Mouse (Mus musculus) ES-Bruce4 (cell line): ENCODE measurements around the gene Vsir. TPM values are rescaled to one million over a fixed set of nuclear protein-coding genes. Genes with fewer than 3 reads are reported as not detected.

Experiments used
- H3K27ac ChIP-seq: 2 replicates; pipeline ENCODE4 v1.5.1; 2012; ENCODE audit warnings: low read length, inconsistent platforms; ENCODE audit not compliant: insufficient read depth
- H3K27me3 ChIP-seq: 2 replicates; pipeline ENCODE4 v1.6.1; 2012; ENCODE audit warnings: mild to moderate bottlenecking, low read length, inconsistent platforms; ENCODE audit not compliant: control insufficient read depth, poor library complexity, insufficient read depth, severe bottlenecking
- H3K36me3 ChIP-seq: 2 replicates; pipeline ENCODE4 v1.6.1; 2012; ENCODE audit warnings: inconsistent platforms, mild to moderate bottlenecking, low read length, moderate library complexity; ENCODE audit not compliant: control insufficient read depth, poor library complexity, insufficient read depth, severe bottlenecking
- H3K4me1 ChIP-seq: one replicate; pipeline ENCODE4 v1.8.1; 2011; ENCODE audit warnings: low read length; ENCODE audit not compliant: control insufficient read depth, insufficient read depth
- H3K4me3 ChIP-seq: 2 replicates; pipeline ENCODE4 v1.5.1; 2011; ENCODE audit warnings: low read depth, mild to moderate bottlenecking, low read length
- H3K9ac ChIP-seq: 2 replicates; pipeline ENCODE4 v1.6.1; 2012; ENCODE audit warnings: low read depth, mild to moderate bottlenecking, inconsistent platforms; ENCODE audit not compliant: poor library complexity, severe bottlenecking
- H3K9me3 ChIP-seq: replicated peaks from 2 replicates; pipeline ENCODE4 v1.6.1; 2012; ENCODE audit warnings: mild to moderate bottlenecking, low read length, inconsistent platforms; ENCODE audit not compliant: control insufficient read depth, poor library complexity, insufficient read depth, severe bottlenecking
- CTCF ChIP-seq: IDR thresholded peaks from one replicate; pipeline ENCODE4 v1.8.1; 2011; ENCODE audit warnings: low read depth, low read length
- EP300 ChIP-seq: IDR thresholded peaks from 2 replicates; pipeline ENCODE4 v1.6.1; 2011; ENCODE audit warnings: low read depth, low read length; ENCODE audit not compliant: insufficient read depth
- POLR2A ChIP-seq: IDR thresholded peaks from one replicate; pipeline ENCODE4 v1.8.1; 2011; ENCODE audit warnings: low read length; ENCODE audit not compliant: insufficient read depth
- polyA plus RNA-seq: library from polyadenylated mRNA; stranded (reverse); fragments of >200 nt; gene quantifications from 2 replicates; pipeline ENCODE4 v1.2.4, GENCODE M21; 2011; ENCODE audit warnings: low read depth; ENCODE audit not compliant: missing spikeins, insufficient read depth, insufficient read length

The Vsir gene
- polyA plus RNA-seq, 1 experiment = 4.5 TPM

GRCm38 (mm10) chr10:60346056-60346455 lies 595 bp upstream of the Vsir start:
- H3K4me3 ChIP-seq = peak overlapping the region; percentile 52; the same call in 1 of the 2 replicates
- TF ChIP-seq CTCF = no peak
- TF ChIP-seq POLR2A = no peak
- no peak for TF ChIP-seq EP300
- peaks cover 10% of the 10 kb centered on the region for H3K4me1 ChIP-seq
- H3K27ac ChIP-seq = no peak overlapping the region
- H3K9ac ChIP-seq = no peak overlapping the region
- no peaks in the 10 kb centered on the region for H3K9me3 ChIP-seq
- H3K27me3 ChIP-seq = no peaks in the 10 kb centered on the region
- no peaks in the 10 kb centered on the region for H3K36me3 ChIP-seq

DNA sequence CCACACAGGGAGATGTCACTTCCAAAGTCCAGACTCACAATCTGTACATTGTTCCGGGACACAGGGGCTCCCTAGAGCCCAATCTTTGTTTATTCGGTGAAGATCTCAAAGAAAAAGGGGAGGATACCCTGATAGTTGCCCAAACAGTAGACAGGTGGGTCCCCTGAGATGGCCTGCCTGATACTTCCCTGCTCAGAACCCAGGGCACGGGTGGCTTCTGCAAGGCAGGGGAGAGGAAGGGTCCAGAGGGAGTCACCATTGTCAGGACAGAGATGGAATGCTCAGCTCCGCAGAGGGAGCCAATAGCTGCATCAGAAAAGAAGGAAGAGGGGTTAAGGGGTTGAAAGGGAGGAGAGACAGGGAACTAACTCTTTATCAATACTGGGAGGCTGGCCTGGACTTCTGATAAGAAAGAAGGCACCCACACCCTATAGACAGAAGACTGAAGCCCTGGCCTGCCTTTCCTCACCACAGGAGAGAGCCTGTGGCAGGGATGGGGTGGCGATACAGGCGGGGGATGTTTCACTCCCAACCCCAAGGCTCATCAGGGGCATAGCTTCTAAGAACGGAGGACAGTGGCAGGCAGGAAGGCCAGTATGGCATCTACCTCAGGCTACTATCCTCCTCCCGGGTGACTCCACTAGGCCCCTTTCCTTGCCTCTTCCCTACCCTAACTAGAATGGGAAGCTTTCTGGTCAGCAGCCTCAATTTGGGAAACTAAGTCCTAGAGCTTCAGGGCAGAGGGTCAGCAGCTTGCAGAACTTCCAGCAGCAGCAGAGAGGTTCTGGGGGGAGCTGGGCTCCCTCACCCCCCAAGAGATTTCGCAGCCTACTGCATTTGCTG lies 1.3 kb downstream of the Vsir start:
- Histone ChIP-seq H3K9ac (no peak overlapping the region), H3K27ac (no peak overlapping the region), H3K9me3 (no peaks in the 10 kb centered on the region), H3K27me3 (no peaks in the 10 kb centered on the region), H3K4me3 (no peak overlapping the region), H3K36me3 (no peaks in the 10 kb centered on the region), H3K4me1 (peaks cover 10% of the 10 kb centered on the region)
- no peak for TF ChIP-seq EP300
- TF ChIP-seq POLR2A = no peak
- TF ChIP-seq CTCF = no peak

- H3K27me3 ChIP-seq = no peaks in the 10 kb centered on the region
- H3K9ac ChIP-seq = no peak overlapping the region
- H3K4me1 ChIP-seq = peaks cover 12% of the 10 kb centered on the region
- H3K36me3 ChIP-seq = no peaks in the 10 kb centered on the region
- no peak overlapping the region for H3K27ac ChIP-seq
- TF ChIP-seq CTCF (no peak), EP300 (0 out of 2 replicates have a peak, but pooled peaks have one; percentile 50), POLR2A (no peak)
- H3K9me3 ChIP-seq = no peaks in the 10 kb centered on the region
- H3K4me3 ChIP-seq = no peak overlapping the region
Measured at GRCm38 (mm10) chr10:60349056-60349455, 2.4 kb downstream of the Vsir start.

- Histone ChIP-seq H3K9ac (no peak overlapping the region), H3K27ac (no peak overlapping the region)
Measured at GRCm38 (mm10) chr10:60349644-60350043, 3.0 kb downstream of the Vsir start.

DNA sequence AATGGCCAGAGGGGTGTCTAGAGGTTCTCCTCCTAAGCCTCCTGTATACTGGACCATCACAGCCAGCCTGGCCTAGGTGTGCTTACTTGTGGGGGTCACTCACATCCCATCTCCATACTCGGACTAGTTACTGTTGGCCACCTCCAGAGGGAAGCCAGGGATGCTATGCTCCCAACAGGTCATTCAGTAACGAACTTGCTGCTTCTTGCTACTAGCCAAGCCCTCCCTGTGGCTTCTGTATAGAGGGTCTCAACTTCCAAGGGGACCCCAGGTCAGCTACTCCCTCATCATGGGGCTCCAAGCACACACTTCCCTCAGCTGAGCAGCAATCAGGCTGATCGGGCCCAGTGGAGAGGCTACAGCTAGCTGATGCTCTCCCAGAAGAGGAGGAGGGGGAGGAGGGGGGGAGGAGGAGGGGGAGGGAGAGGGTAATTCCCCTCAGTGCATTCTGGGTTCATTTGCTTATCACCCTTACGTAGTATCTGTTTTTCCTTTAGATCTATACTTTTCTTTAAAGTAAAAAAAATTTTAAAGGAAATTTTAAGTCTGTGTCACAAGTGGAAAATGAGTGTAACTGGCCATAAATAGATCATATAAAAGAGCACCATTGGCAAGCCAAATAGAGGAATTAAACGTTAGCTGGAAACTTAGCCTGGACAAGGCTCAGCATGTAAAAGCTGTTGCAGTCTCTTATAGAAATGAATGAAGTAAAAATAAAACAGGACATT lies 3.6 kb downstream of the Vsir start:
- H3K4me1 ChIP-seq = peaks cover 12% of the 10 kb centered on the region
- no peak overlapping the region for H3K9ac ChIP-seq
- no peaks in the 10 kb centered on the region for H3K9me3 ChIP-seq
- no peak overlapping the region for H3K4me3 ChIP-seq
- H3K27me3 ChIP-seq = no peaks in the 10 kb centered on the region
- H3K36me3 ChIP-seq = no peaks in the 10 kb centered on the region
- H3K27ac ChIP-seq = no peak overlapping the region
- TF ChIP-seq POLR2A (no peak), EP300 (no peak), CTCF (no peak)

More at GRCm38 (mm10) chr10:60349644-60350043, 3.0 kb downstream of the Vsir start:
- H3K4me3 ChIP-seq = no peak overlapping the region
- no peaks in the 10 kb centered on the region for H3K9me3 ChIP-seq
- TF ChIP-seq CTCF (no peak), EP300 (no peak), POLR2A (no peak)
- H3K4me1 ChIP-seq = peaks cover 12% of the 10 kb centered on the region
- H3K27me3 ChIP-seq = no peaks in the 10 kb centered on the region
- H3K36me3 ChIP-seq = no peaks in the 10 kb centered on the region

GRCm38 (mm10) chr10:60350805-60351167 lies 4.1 kb downstream of the Vsir start:
- Histone ChIP-seq H3K27ac (peak overlapping the region; percentile 28; the same call in 1 of the 2 replicates), H3K9ac (no peak overlapping the region), H3K9me3 (no peaks in the 10 kb centered on the region), H3K4me3 (no peak overlapping the region), H3K27me3 (no peaks in the 10 kb centered on the region), H3K4me1 (peaks cover 12% of the 10 kb centered on the region), H3K36me3 (no peaks in the 10 kb centered on the region)
- TF ChIP-seq EP300 (no peak), CTCF (no peak), POLR2A (no peak)
